Mouse (Mus musculus) heart, postnatal 10 days (tissue): ENCODE data around the gene Carns1. TPM values are rescaled to one million over a fixed set of nuclear protein-coding genes. Genes with fewer than 3 reads are reported as not detected.
A peak's percentile ranks its signal among the peaks of the same experiment; 100 is the strongest.

Experiments
- DNase-seq, 2 experiments: peaks; one replicate each; pipeline ENCODE4 v3.0.0; 2021
- intact Hi-C: fragments of 180-260 bp; cut with DNase I; formaldehyde crosslinking; loops from one replicate; pipeline ENCODE4 v1.15.1; 2025
- total RNA-seq, 2 experiments: library from RNA; stranded (reverse); gene quantifications; 2 replicates each; pipeline ENCODE4 v1.2.3; 2021

The Carns1 gene
- total RNA-seq, 2 experiments from 2014 or later: 40.2 to 53.6 TPM

- peak in 1 of 2 experiments; percentile 45 for DNase-seq
- intact Hi-C loops: no loop called here
Observed at GRCm38 (mm10) chr19:4172925-4173324, 2.4 kb downstream of the Carns1 start.

- intact Hi-C loops: no loop called here
- peak; percentile 78 to 82 for DNase-seq
Observed at GRCm38 (mm10) chr19:4171393-4172290, 3.6 kb downstream of the Carns1 start.

GRCm38 (mm10) chr19:4170723-4171392 lies 4.4 kb downstream of the Carns1 start:
- DNase-seq: no peak
- intact Hi-C loops: loop anchor here (1.0 kb wide), 1 partner anchor 21 kb away; the partner anchor contains the start of gene Ppp1ca

- no peak for DNase-seq
- intact Hi-C loops: loop anchor here (1.0 kb wide), 1 partner anchor 22 kb away; the partner anchor contains the start of gene Ppp1ca
Observed at GRCm38 (mm10) chr19:4169810-4170209, 5.5 kb downstream of the Carns1 start.

- intact Hi-C loops: no loop called here
- DNase-seq: peak; percentile 100
Observed at GRCm38 (mm10) chr19:4169378-4169784, 5.9 kb downstream of the Carns1 start.

- intact Hi-C loops: no loop called here
- peak; percentile 69 to 72 for DNase-seq
Observed at GRCm38 (mm10) chr19:4166678-4167476, 8.4 kb downstream of the Carns1 start.

GRCm38 (mm10) chr19:4164721-4165120 lies 10.6 kb downstream of the Carns1 start:
- DNase-seq: no peak
- intact Hi-C loops: no loop called here

- DNase-seq: no peak
- intact Hi-C loops: no loop called here
Observed at GRCm38 (mm10) chr19:4164100-4164499, 11.2 kb downstream of the Carns1 start.

GRCm38 (mm10) chr19:4163543-4163887 lies 11.8 kb downstream of the Carns1 start:
- intact Hi-C loops: loop anchor here (2.0 kb wide), 1 partner anchor 37 kb away; no protein-coding TSS in a partner anchor

GRCm38 (mm10) chr19:4162646-4163542 lies 12.4 kb downstream of the Carns1 start, which contains the start of gene Rps6kb2:
TSS of gene Rps6kb2 (minus strand) at chr19:4163354.
- intact Hi-C loops: loop anchor here (2.0 kb wide), 1 partner anchor 36 kb away; no protein-coding TSS in a partner anchor
- DNase-seq: peak; percentile 98

More at GRCm38 (mm10) chr19:4163543-4163887, 11.8 kb downstream of the Carns1 start:
- DNase-seq: no peak

- DNase-seq: no peak
- intact Hi-C loops: no loop called here
Observed at GRCm38 (mm10) chr19:4159049-4159448, 16.2 kb downstream of the Carns1 start.

GRCm38 (mm10) chr19:4156771-4157170 lies 18.5 kb downstream of the Carns1 start:
- intact Hi-C loops: no loop called here
- DNase-seq: no peak

- no peak for DNase-seq
- intact Hi-C loops: no loop called here
Observed at GRCm38 (mm10) chr19:4156073-4156579, 19.2 kb downstream of the Carns1 start.

GRCm38 (mm10) chr19:4155223-4156072 lies 19.8 kb downstream of the Carns1 start:
- intact Hi-C loops: no loop called here

GRCm38 (mm10) chr19:4154437-4155222 lies 20.6 kb downstream of the Carns1 start:
- peak in 1 of 2 experiments; percentile 36 for DNase-seq
- intact Hi-C loops: no loop called here

More at GRCm38 (mm10) chr19:4155223-4156072, 19.8 kb downstream of the Carns1 start:
- no peak for DNase-seq

GRCm38 (mm10) chr19:4153232-4153654 lies 22.0 kb downstream of the Carns1 start, which contains the start of gene Ptprcap:
TSS of gene Ptprcap (plus strand) at chr19:4153604.
- DNase-seq: peak; percentile 63 to 69
- intact Hi-C loops: no loop called here

GRCm38 (mm10) chr19:4152445-4153231 lies 22.6 kb downstream of the Carns1 start:
- intact Hi-C loops: no loop called here
- no peak for DNase-seq
